Mouse (Mus musculus): Measurements from ENCODE around the gene Zfp873. TPM values are rescaled to one million over a fixed set of nuclear protein-coding genes. Genes with fewer than 3 reads are reported as not detected.

Zfp873 gene
- total and polyA plus RNA-seq, 2 experiments from 2014 or later, result 9.6 to 17.2 TPM

Other genes starting within 250 kb of the Zfp873 start
- 1.9 and 3.5 TPM in 2 replicates for gene Gm4767, start 235.9 kb upstream of the Zfp873 start, total RNA-seq (2014; rRNA removed)
- gene Gm4767, start 235.9 kb upstream of the Zfp873 start, polyA plus RNA-seq (2015; fragmentation: Nextera tagmentation; extraction: Ambion mirVana), result 1.5 and 2.2 TPM in 2 replicates
- gene Gm32687, start 184.2 kb upstream of the Zfp873 start, total RNA-seq (2014; rRNA removed), result 8.2 and 10.0 TPM in 2 replicates
- gene Gm32687, start 184.2 kb upstream of the Zfp873 start, polyA plus RNA-seq (2015; fragmentation: Nextera tagmentation; extraction: Ambion mirVana), result 4.0 and 6.1 TPM in 2 replicates
- 10.5 and 10.9 TPM in 2 replicates for gene Zfp781, start 117.6 kb upstream of the Zfp873 start, total RNA-seq (2014; rRNA removed)
- 3.8 and 4.9 TPM in 2 replicates for gene Zfp781, start 117.6 kb upstream of the Zfp873 start, polyA plus RNA-seq (2015; fragmentation: Nextera tagmentation; extraction: Ambion mirVana)
- gene BC024063, start 35.2 kb downstream of the Zfp873 start, total RNA-seq (2014; rRNA removed), result 10.5 and 12.1 TPM in 2 replicates
- gene BC024063, start 35.2 kb downstream of the Zfp873 start, polyA plus RNA-seq (2015; fragmentation: Nextera tagmentation; extraction: Ambion mirVana), result 3.9 TPM in 2 replicates
- 13.2 and 15.6 TPM in 2 replicates for gene AU041133, start 79.9 kb downstream of the Zfp873 start, total RNA-seq (2014; rRNA removed)
- gene AU041133, start 79.9 kb downstream of the Zfp873 start, polyA plus RNA-seq (2015; fragmentation: Nextera tagmentation; extraction: Ambion mirVana), result 4.8 and 7.1 TPM in 2 replicates
- 26.6 and 30.5 TPM in 2 replicates for gene Zfp938, start 193.2 kb downstream of the Zfp873 start, total RNA-seq (2014; rRNA removed)
- gene Zfp938, start 193.2 kb downstream of the Zfp873 start, polyA plus RNA-seq (2015; fragmentation: Nextera tagmentation; extraction: Ambion mirVana), result 27.7 and 28.2 TPM in 2 replicates